Mouse (Mus musculus) neutrophil, adult 5-6 weeks (primary cell): Measurements from ENCODE around the gene Rrn3. TPM values are rescaled to one million over a fixed set of nuclear protein-coding genes. Genes with fewer than 3 reads are reported as not detected.
A peak's percentile ranks its signal among the peaks of the same experiment; 100 is the strongest.

ENCODE experiments used
- ATAC-seq: fragments of 151-379, 151-347 bp; 2 replicates; pipeline ENCODE4 v1.8.0; 2017; ENCODE audit warnings: mild to moderate bottlenecking, moderate TSS enrichment; ENCODE audit not compliant: insufficient number of reproducible peaks, poor library complexity, low FRiP score, severe bottlenecking; ENCODE audit errors: extremely low read depth
- total RNA-seq: library from RNA; stranded (forward); fragments of 200-1000 nt; gene quantifications from 2 replicates; pipeline ENCODE4 v1.2.3, GENCODE M21; 2017

Rrn3 gene
- total RNA-seq, 1 experiment from 2014 or later: 21.5 TPM

GRCm38 (mm10) chr16:13834382-13834781 lies 53.9 kb downstream of the Rrn3 start:
- no peak for ATAC-seq

GRCm38 (mm10) chr16:13840056-13840455 lies 59.5 kb downstream of the Rrn3 start:
- ATAC-seq: no peak

GRCm38 (mm10) chr16:13840956-13841355 lies 60.4 kb downstream of the Rrn3 start:
- ATAC-seq: no peak

GRCm38 (mm10) chr16:13845031-13845430 lies 64.5 kb downstream of the Rrn3 start:
- ATAC-seq: no peak

GRCm38 (mm10) chr16:13846675-13847074 lies 66.2 kb downstream of the Rrn3 start:
- ATAC-seq: no peak

GRCm38 (mm10) chr16:13848310-13848709 lies 67.8 kb downstream of the Rrn3 start:
- ATAC-seq: peak; percentile 26; the same call in 1 of the 2 replicates

GRCm38 (mm10) chr16:13851446-13851845 lies 70.9 kb downstream of the Rrn3 start:
- ATAC-seq: no peak

GRCm38 (mm10) chr16:13853886-13854285 lies 73.4 kb downstream of the Rrn3 start:
- ATAC-seq: no peak

Other genes starting within 250 kb of the Rrn3 start
- 29.1 and 34.5 TPM in 2 replicates for gene Parn, start 112.5 kb upstream of the Rrn3 start, total RNA-seq
- 68.1 and 70.1 TPM in 2 replicates for gene Bfar, start 108.8 kb upstream of the Rrn3 start, total RNA-seq
- gene 3110001I22Rik, start 108.8 kb upstream of the Rrn3 start, total RNA-seq: 22.3 and 25.3 TPM in 2 replicates
- not detected in 2 replicates for gene Pla2g10, start 49.7 kb upstream of the Rrn3 start, total RNA-seq
- gene Ntan1, start 38.1 kb downstream of the Rrn3 start, total RNA-seq: 55.7 and 61.1 TPM in 2 replicates
- 103 and 104 TPM in 2 replicates for gene Pdxdc1, start 122.4 kb downstream of the Rrn3 start, total RNA-seq
- 0.37 and 0.47 TPM in 2 replicates for gene Mpv17l, start 122.5 kb downstream of the Rrn3 start, total RNA-seq
- not detected in 2 replicates for gene 2900011O08Rik, start 205.9 kb downstream of the Rrn3 start, total RNA-seq
- gene Ifitm7, start 206.2 kb downstream of the Rrn3 start, total RNA-seq: not detected in 2 replicates